Mouse (Mus musculus): ENCODE data around the gene Obsl1.

DNA sequence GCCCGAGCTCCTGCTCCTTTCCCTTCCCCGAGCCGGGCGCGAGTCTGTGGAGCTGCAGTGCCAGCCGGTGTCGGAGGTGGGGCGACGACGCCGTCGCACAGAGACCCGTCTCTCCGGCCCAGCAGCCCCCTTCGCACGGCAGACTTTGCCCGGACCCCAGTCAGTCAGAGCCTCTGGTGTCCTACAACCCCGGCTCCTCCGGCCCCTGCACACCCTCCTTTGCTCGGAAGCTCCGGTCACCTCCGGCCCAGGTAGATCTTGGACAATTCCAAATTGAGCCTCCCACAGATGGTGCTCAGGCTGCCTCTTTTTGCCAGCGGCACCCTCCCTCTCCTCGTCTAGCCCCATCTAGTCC lies 26.6 kb downstream of the Obsl1 start:
- TF ChIP-seq POLR2A (IDR thresholded peaks at IDR 0.05; ENCODE audit: borderline replicate concordance, control insufficient read depth, low read depth, low read length) (no peak), CTCF (IDR thresholded peaks at IDR 0.05; ENCODE audit: control insufficient read depth, insufficient read depth, low read length) (no peak)
